Mouse (Mus musculus) skeletal muscle tissue, adult 2 months (tissue): ENCODE measurements around the gene Maml3.
A peak's percentile ranks its signal among the peaks of the same experiment; 100 is the strongest.

ENCODE experiments used
- DNase-seq: peaks from one replicate; pipeline ENCODE4 v3.0.0-alpha.2; 2012; ENCODE audit warnings: low read depth, low spot score

Maml3 gene

DNA sequence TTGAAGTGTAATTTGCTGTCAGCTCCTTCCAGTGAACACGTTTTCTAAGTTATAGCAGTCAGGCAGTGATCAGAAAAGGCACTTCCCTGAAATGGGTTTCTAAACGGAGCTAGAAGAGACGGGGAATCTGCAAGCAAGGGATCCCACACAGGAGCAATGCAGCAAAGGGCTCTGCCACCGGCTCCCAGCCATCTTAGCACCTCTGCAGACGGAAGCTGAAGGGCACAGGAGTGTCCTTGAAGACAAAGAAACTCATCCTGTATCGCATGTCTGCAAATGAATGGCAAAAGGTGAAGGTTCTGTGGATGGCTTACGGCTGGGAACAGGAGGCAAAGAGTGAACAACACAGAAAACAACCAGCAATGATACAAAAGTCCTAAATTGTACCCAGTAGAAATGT is 319.1 kb downstream of the Maml3 start:
- no peak for DNase-seq

DNA sequence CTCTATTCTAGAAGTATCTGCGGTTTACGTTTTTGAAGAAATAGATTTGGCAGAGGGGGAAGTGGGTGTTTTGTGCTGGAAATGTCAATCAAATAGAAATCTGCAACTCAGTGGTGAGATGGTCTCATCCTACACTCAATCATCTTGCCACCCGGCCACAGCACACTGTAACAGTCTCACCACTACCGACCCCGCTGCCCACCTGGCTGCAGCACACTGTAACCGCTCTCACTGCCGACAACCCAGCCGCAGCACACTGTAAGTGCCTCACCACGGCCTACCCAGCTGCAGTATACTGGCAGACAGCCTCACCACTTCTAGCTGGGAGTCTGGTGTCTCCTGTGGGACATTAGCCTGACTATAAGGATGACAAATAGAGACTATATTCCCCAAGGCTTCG is 322.7 kb downstream of the Maml3 start:
- DNase-seq = no peak

- DNase-seq = peak; percentile 53
These were observed 325.9 kb downstream of the Maml3 start for GRCm38 (mm10) chr3:51778738-51779592.

DNA sequence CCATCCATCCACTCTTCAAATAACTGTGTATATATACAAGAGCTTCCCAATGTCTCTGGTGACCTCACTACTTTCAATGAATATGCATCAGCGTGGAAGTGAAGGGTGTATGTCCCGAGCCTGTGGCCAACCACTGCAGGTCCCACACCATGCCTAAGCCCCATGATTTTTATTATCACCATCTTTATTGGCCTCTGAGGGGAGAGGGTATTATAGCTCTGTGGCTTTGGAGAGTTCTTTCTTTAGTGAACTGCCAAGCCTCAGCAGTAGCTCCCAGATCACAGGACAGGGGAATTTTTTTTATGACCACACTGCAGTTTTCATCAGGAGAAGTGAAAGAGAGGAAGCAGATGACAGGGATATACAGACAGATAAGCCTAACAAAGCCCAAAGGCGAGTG is 326.7 kb downstream of the Maml3 start:
- no peak for DNase-seq

DNA sequence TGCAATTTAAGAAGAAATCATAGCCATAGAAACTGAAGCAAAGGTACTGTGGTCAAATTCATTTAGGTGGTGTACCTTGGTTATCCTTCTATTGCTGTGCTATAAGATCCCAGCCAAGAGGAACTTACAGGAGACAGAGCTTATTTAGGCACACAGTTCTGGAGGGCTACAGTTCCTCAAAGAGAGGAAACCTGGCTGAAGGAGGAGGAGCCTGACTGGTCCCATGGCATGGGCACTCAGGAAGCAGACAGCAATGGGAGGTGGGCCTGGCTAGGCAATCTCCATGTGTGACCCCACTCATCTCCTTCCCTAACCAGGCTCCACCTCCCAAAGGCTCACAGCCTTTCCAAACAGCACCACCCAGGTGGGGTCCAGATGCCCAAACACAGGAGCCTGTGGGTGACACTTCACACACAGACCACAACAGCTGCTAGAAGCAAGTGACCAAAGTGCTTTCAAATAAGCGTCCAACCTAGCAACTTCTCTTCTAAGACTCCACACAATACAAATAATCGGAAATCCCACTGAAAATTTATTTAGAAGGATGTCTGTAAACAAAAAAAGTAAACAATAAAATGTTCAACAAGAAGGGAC is 328.8 kb downstream of the Maml3 start:
- no peak for DNase-seq

- DNase-seq = no peak
These were observed 331.3 kb downstream of the Maml3 start for GRCm38 (mm10) chr3:51773587-51773986.

GRCm38 (mm10) chr3:51771839-51772630 is 332.8 kb downstream of the Maml3 start:
- DNase-seq = no peak

GRCm38 (mm10) chr3:51769196-51769595 is 335.7 kb downstream of the Maml3 start:
- DNase-seq = peak; percentile 43

- no peak for DNase-seq
These were observed 339.5 kb downstream of the Maml3 start for GRCm38 (mm10) chr3:51765220-51765923.

GRCm38 (mm10) chr3:51764175-51764574 is 340.7 kb downstream of the Maml3 start:
- DNase-seq = no peak

- DNase-seq = no peak
These were observed 342.0 kb downstream of the Maml3 start for GRCm38 (mm10) chr3:51762900-51763299.

DNA sequence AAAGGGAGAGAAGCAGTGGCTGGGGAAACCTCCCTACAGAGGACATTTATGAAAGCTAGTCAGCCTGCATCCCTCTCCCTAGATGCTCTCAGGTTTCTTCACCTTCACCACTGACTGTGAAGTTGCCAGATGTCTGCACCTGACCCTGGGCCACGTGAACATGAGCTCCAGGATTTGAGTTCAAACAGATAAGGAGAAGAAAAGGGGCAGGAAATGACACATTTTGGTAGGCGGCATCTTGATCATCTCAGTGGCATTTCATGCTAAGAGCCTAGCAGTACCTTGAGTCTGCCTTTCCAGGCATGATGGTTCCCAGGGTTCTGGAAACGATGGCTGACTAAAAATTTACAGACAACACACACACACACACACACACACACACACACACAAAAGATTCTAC is 345.3 kb downstream of the Maml3 start:
- no peak for DNase-seq

DNA sequence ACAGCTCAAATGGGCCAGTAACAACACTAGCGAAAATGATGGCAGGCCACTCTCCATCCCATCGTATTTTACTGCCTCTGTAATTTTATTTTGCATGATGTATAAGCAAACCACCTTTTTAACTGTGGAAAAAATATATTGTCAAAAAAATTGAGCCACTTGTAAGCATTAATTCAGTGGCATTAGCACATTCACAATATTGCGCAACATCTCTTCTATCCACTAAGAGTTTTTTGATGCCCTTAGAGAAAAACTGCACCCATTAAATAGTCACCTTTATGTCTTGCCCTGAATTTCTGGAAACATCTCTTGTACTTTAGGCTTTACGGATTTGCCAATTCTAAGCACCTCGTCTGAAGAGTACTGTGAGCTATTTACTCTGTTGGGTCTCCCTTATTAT is 347.8 kb downstream of the Maml3 start:
- no peak for DNase-seq

GRCm38 (mm10) chr3:51756283-51756682 is 348.6 kb downstream of the Maml3 start:
- DNase-seq = no peak

GRCm38 (mm10) chr3:51753262-51753661 is 351.6 kb downstream of the Maml3 start:
- no peak for DNase-seq

DNA sequence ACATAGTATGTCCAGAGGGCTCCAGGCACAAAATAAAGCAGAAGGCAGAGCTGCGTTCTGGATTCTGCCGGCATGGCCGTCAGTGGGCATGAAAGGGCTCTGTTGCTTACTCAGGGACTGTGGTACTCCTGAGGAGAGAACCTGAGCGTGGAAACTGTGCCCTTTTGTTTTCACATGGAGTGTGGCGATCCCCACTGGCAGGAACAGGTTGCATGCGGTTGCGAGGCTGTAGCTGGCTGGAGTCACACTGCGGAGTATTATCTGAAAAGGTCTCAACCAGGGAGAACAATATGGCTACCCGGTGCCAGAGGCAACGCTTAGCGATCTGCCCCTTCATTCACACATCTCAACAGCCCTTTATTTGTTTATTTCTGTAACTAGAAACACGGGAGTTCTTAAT is 353.4 kb downstream of the Maml3 start:
- DNase-seq = no peak

DNA sequence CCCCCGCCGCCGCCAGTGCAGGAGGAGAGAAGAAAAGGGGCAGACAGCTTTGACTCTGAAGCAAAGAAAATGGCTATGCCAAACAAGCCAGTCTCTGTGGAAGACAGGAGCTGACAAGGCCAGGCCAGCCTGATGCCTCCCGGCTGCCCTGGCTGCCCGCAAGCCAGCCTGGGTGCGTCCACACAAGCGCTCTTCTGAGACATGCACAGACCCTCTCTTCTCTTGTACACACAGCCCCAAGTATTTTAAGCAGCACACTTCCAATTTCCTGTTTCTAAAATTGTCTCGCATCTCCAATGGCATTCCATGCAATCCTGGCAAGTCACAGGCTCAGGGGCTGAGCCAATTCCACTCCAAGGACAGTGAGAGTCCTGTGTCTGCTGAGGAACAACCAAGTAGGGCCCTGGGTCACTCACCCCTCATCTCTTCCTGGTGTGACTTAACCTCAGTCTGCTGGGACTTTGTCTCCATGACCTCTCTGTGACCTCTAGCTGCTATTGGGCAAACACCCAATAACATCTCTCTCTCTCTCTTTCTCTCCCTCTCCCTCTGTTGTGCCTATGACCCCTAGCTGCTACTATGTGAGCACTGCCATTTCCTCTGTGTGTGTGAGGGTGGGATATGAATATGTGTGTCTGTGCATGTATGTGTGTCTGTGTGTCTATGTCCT is 354.9 kb downstream of the Maml3 start:
- peak; percentile 37 for DNase-seq

DNA sequence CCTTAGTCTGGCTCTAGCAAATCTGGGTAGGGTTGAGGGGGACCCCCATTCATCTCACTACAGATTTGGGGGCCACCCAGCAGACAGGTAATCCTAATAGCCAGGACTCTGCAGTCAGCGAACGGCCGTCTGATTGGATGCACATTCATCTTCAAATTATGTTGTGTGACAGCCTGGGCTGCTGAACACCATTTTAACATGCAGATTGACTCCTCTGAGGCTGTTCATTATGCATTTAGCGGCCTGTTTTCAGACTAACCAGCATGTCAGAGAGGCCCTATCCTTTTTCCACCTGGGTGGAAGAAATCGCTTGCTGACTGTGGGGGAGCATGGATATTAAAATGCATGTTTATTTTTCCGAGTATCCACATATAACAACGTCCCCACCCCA is 355.5 kb downstream of the Maml3 start:
- DNase-seq = no peak

DNA sequence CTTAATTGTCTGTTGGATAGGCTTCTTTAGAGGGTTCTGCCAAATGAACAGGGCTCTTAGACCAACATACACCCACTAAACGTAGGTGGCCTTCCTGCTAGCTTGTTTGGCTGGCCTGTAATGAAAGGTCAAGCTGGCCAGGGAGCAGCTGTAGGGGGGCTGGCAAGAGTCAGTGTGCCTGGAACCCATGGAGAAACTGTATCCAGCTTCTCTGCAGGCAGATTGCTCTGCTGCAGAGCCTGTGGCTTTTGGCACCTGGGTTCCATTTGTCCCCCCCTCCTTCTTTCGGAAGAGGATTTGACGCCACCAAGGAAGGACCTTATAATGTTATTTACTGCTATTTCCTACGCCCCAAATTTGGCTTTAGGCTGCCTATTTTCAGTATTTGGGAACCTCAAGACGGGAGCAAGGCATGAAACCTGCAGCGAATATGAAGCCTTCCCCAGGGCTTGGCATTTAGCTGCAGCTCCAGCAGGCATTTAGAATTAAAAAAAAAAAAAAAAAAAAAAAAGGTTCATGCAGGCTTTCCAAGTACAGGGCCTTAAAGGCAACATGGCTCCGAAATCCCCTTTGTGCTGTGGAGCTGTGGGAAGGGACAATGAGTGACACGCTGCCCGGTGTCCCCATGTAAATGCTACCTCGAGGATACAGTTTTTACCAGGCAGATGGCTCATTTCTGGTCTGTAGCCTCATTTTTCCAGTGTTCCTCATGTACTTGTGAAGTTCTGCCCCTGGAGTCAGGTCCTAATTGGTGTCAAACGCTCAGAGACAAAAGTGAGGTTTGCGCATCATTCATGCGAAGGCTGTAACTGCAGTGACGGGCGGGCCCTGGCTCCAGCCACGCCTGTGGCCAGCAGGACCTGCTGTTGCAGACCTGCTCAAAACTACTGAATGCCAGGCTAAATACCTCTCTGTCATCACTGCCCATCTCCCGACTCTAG is 356.2 kb downstream of the Maml3 start:
- peak; percentile 24 for DNase-seq

DNA sequence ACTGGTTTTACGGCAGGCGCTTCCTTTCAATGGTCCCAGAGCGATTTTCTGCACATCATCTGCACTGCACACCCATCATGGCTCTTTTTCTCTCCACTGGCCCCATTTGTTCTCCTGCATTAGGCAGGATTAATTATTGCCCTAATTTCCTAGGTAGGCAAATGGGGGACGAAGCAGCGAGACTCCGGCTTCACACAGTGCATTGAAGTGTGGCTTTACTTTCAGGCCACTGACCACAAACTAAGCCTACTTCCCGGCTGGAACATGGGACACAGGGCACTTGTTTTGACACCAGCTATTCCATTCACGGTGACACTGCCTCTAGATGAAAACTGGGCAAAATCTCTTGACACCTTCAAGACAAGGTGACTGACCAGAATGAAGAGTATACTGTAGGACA is 358.1 kb downstream of the Maml3 start:
- no peak for DNase-seq
